Mouse (Mus musculus) CH12.LX (cell line): ENCODE measurements around the gene Casz1. TPM values are rescaled to one million over a fixed set of nuclear protein-coding genes. Genes with fewer than 3 reads are reported as not detected.

Experiments used
- DNase-seq: peaks from one replicate; pipeline ENCODE4 v3.0.0-alpha.2; 2013; ENCODE audit errors: extremely low read depth
- H3K27ac ChIP-seq: 2 replicates; pipeline ENCODE4 v1.5.1; 2012; ENCODE audit warnings: low read depth, mild to moderate bottlenecking, control low read depth, moderate library complexity; ENCODE audit not compliant: insufficient read depth
- H3K27me3 ChIP-seq: replicated peaks from 2 replicates; pipeline ENCODE3; 2012; ENCODE audit warnings: inconsistent platforms
- H3K36me3 ChIP-seq, 2 experiments: replicated peaks in 1 of 2; 2 replicates each; pipeline versions ENCODE3 to v1.6.1; 2012; ENCODE audit warnings: inconsistent platforms in 1 of 2, low read length in 1 of 2, mild to moderate bottlenecking in 1 of 2, mixed read lengths in 1 of 2, moderate library complexity in 1 of 2; ENCODE audit not compliant: control insufficient read depth in 1 of 2, insufficient read depth in 1 of 2
- H3K4me1 ChIP-seq, 2 experiments: 2 replicates each; pipeline ENCODE4 v1.6.1; 2012; ENCODE audit warnings: inconsistent platforms in 1 of 2, moderate library complexity in 1 of 2; ENCODE audit not compliant: insufficient read depth in 2 of 2, control insufficient read depth in 1 of 2
- H3K4me2 ChIP-seq: 2 replicates; pipeline ENCODE4 v1.6.1; 2012; ENCODE audit warnings: low read depth, mild to moderate bottlenecking, control low read depth; ENCODE audit not compliant: poor library complexity, insufficient read depth, severe bottlenecking
- H3K4me3 ChIP-seq, 3 experiments: fragments of 150-350 bp in 1 of 3; sonication (generic) in 1 of 3; replicated peaks in 1 of 3; 2 replicates each; pipeline versions ENCODE3 to v1.5.1; 2011 to 2012; ENCODE audit warnings: low read depth in 2 of 3, low read length in 2 of 3, mild to moderate bottlenecking in 2 of 3, moderate library complexity in 2 of 3, control low read depth in 1 of 3, improper control_type of control experiment in 1 of 3, inconsistent platforms in 1 of 3, mixed read lengths in 1 of 3; ENCODE audit not compliant: poor library complexity in 1 of 3
- H3K79me2 ChIP-seq: replicated peaks from 2 replicates; pipeline ENCODE4 v1.6.1; 2012; ENCODE audit warnings: mild to moderate bottlenecking, moderate library complexity; ENCODE audit not compliant: control insufficient read depth, poor library complexity, insufficient read depth, severe bottlenecking; ENCODE audit errors: extremely low read depth
- H3K9ac ChIP-seq: 2 replicates; pipeline ENCODE4 v1.6.1; 2012; ENCODE audit warnings: low read depth, mild to moderate bottlenecking, control low read depth, moderate library complexity; ENCODE audit not compliant: insufficient read depth
- H3K9me3 ChIP-seq: replicated peaks from 2 replicates; pipeline ENCODE3; 2012; ENCODE audit warnings: low read length, inconsistent platforms, mixed read lengths
- CHD1 ChIP-seq: IDR thresholded peaks from 2 replicates; pipeline ENCODE4 v1.6.1; 2012; ENCODE audit warnings: low read depth, low read length, improper control_type of control experiment, inconsistent platforms
- CTCF ChIP-seq, 2 experiments: IDR thresholded peaks in 1 of 2; conservative IDR thresholded peaks in 1 of 2; 2 replicates each; pipeline ENCODE4 v1.5.1; 2011 to 2012; ENCODE audit warnings: low read depth in 2 of 2, low read length in 2 of 2, improper control_type of control experiment in 1 of 2, inconsistent platforms in 1 of 2, mild to moderate bottlenecking in 1 of 2, moderate library complexity in 1 of 2
- ELF1 ChIP-seq: IDR thresholded peaks from 2 replicates; pipeline ENCODE4 v1.6.1; 2014; ENCODE audit warnings: low read depth, mild to moderate bottlenecking, inconsistent platforms, low read length, improper control_type of control experiment
- EP300 ChIP-seq: IDR thresholded peaks from 2 replicates; pipeline ENCODE4 v1.6.1; 2011; ENCODE audit warnings: low read length, improper control_type of control experiment
- ETS1 ChIP-seq: conservative IDR thresholded peaks from 2 replicates; pipeline ENCODE4 v1.6.1; 2012; ENCODE audit warnings: low read depth, mild to moderate bottlenecking, inconsistent platforms, low read length, improper control_type of control experiment, moderate library complexity
- GABPA ChIP-seq: IDR thresholded peaks from 2 replicates; pipeline ENCODE4 v1.6.1; 2012; ENCODE audit warnings: low read depth, low read length, improper control_type of control experiment, inconsistent platforms; ENCODE audit not compliant: insufficient replicate concordance
- HCFC1 ChIP-seq: IDR thresholded peaks from 2 replicates; pipeline ENCODE4 v1.6.1; 2012; ENCODE audit warnings: low read depth, mild to moderate bottlenecking, inconsistent platforms, low read length, improper control_type of control experiment
- JUN ChIP-seq: IDR thresholded peaks from 2 replicates; pipeline ENCODE4 v1.6.1; 2011; ENCODE audit warnings: low read depth, mild to moderate bottlenecking, low read length, improper control_type of control experiment, moderate library complexity; ENCODE audit not compliant: insufficient read depth
- JUND ChIP-seq: conservative IDR thresholded peaks from 2 replicates; pipeline ENCODE4 v1.6.1; 2011; ENCODE audit warnings: low read depth, low read length, improper control_type of control experiment
- KAT2A ChIP-seq: IDR thresholded peaks from 2 replicates; pipeline ENCODE4 v1.6.1; 2012; ENCODE audit warnings: low read length, improper control_type of control experiment, inconsistent platforms; ENCODE audit not compliant: insufficient replicate concordance
- MAX ChIP-seq: IDR thresholded peaks from 2 replicates; pipeline ENCODE4 v1.6.1; 2011; ENCODE audit warnings: low read length, improper control_type of control experiment
- MYC ChIP-seq: IDR thresholded peaks from 2 replicates; pipeline ENCODE4 v1.6.1; 2011; ENCODE audit warnings: low read depth, mild to moderate bottlenecking, improper control_type of control experiment, low read length
- NELFE ChIP-seq: IDR thresholded peaks from 2 replicates; pipeline ENCODE4 v1.6.1; 2011; ENCODE audit warnings: low read depth, low read length, improper control_type of control experiment
- NRF1 ChIP-seq: IDR thresholded peaks from 2 replicates; pipeline ENCODE4 v1.6.1; 2014; ENCODE audit warnings: low read depth, mild to moderate bottlenecking, inconsistent platforms, low read length, improper control_type of control experiment, moderate library complexity
- PAX5 ChIP-seq: IDR thresholded peaks from 2 replicates; pipeline ENCODE4 v1.6.1; 2012; ENCODE audit warnings: low read length, inconsistent platforms, mixed read lengths
- POLR2A ChIP-seq: IDR thresholded peaks from 2 replicates; pipeline ENCODE4 v1.6.1; 2011; ENCODE audit warnings: low read depth, mild to moderate bottlenecking, improper control_type of control experiment, low read length
- RAD21 ChIP-seq: IDR thresholded peaks from 2 replicates; pipeline ENCODE4 v1.6.1; 2011; ENCODE audit warnings: low read depth, mild to moderate bottlenecking, low read length, improper control_type of control experiment, moderate library complexity
- TBP ChIP-seq: conservative IDR thresholded peaks from 2 replicates; pipeline ENCODE4 v1.6.1; 2011; ENCODE audit warnings: low read depth, low read length, improper control_type of control experiment
- TCF12 ChIP-seq: IDR thresholded peaks from 2 replicates; pipeline ENCODE4 v1.6.1; 2014; ENCODE audit warnings: low read depth, mild to moderate bottlenecking, inconsistent platforms, low read length, improper control_type of control experiment
- ZC3H11A ChIP-seq: IDR thresholded peaks from 2 replicates; pipeline ENCODE4 v1.6.1; 2012; ENCODE audit warnings: low read depth, mild to moderate bottlenecking, inconsistent platforms, low read length, improper control_type of control experiment
- ZKSCAN1 ChIP-seq: IDR thresholded peaks from 2 replicates; pipeline ENCODE4 v1.6.1; 2012; ENCODE audit warnings: low read depth, inconsistent platforms, low read length, improper control_type of control experiment, borderline replicate concordance
- ZNF384 ChIP-seq: IDR thresholded peaks from 2 replicates; pipeline ENCODE4 v1.6.1; 2012; ENCODE audit warnings: low read depth, low read length, improper control_type of control experiment, inconsistent platforms
- dilution Hi-C: fragments of 300-500 bp; cut with MboI; formaldehyde crosslinking; loops from 2 replicates; pipeline ENCODE4 v1.14.3; 2020; ENCODE audit warnings: low sequenced_read_pairs; ENCODE audit not compliant: extremely low pct_unique_long_range_greater_than_20kb, extremely low pct_ligation_motif_present
- in situ Hi-C: fragments of 300-500 bp; cut with MboI; formaldehyde crosslinking; loops from 3 replicates; pipeline ENCODE4 v1.14.3; 2019; ENCODE audit warnings: low sequenced_read_pairs, low pct_ligation_motif_present, low pct_unique_long_range_greater_than_20kb, mixed read lengths
- polyA plus RNA-seq: library from polyadenylated mRNA; unstranded; fragments of >175 nt; gene quantifications from 2 replicates; pipeline ENCODE4 v1.2.1, GENCODE M21; 2012; ENCODE audit warnings: low read depth; ENCODE audit not compliant: insufficient read length
- total RNA-seq, 2 experiments: library from RNA; depleted of rRNA; stranded (reverse); fragments of 300-350 nt in 1 of 2; fragments of >200 nt in 1 of 2; gene quantifications; 2 replicates each; pipeline ENCODE4 v1.2.3; 2012 to 2014

Casz1 gene
- total and polyA plus RNA-seq, 3 experiments = 0.12 to 0.36 (median 0.17) TPM

- dilution Hi-C loops = no loop called here
- TF ChIP-seq JUND (no peak), RAD21 (no peak)
- Histone ChIP-seq H3K36me3 (no peaks in the 10 kb centered on the region), H3K4me2 (no peak overlapping the region), H3K9ac (no peak overlapping the region), H3K4me3 (no peak overlapping the region), H3K9me3 (no peaks in the 10 kb centered on the region), H3K27ac (no peak overlapping the region), H3K27me3 (peaks cover 60% of the 10 kb centered on the region), H3K79me2 (no peaks in the 10 kb centered on the region), H3K4me1 (peaks cover 3 to 6% of the 10 kb centered on the region in 2 experiments; a peak in 2 of 4 replicates)
- in situ Hi-C loops = no loop called here
- DNase-seq = no peak
Observed at GRCm38 (mm10) chr4:148930721-148931229, 126.5 kb downstream of the Casz1 start.

GRCm38 (mm10) chr4:148933109-148933508 lies 128.9 kb downstream of the Casz1 start:
- H3K27me3 ChIP-seq = peaks cover 75% of the 10 kb centered on the region
- DNase-seq = no peak
- dilution Hi-C loops = no loop called here

GRCm38 (mm10) chr4:148935211-148935610 lies 131.0 kb downstream of the Casz1 start:
- dilution Hi-C loops = no loop called here
- Histone ChIP-seq H3K4me3 (no peak overlapping the region), H3K27ac (no peak overlapping the region), H3K4me2 (no peak overlapping the region), H3K36me3 (no peaks in the 10 kb centered on the region), H3K79me2 (no peaks in the 10 kb centered on the region), H3K27me3 (peaks cover 80% of the 10 kb centered on the region), H3K9ac (no peak overlapping the region), H3K4me1 (no peaks in the 10 kb centered on the region)
- in situ Hi-C loops = no loop called here
- no peak for TF ChIP-seq TCF12
- TF ChIP-seq NELFE = no peak
- TF ChIP-seq MYC = no peak
- TF ChIP-seq KAT2A = no peak
- no peak for TF ChIP-seq ZNF384
- no peak for TF ChIP-seq NRF1
- no peak for TF ChIP-seq RAD21
- TF ChIP-seq CTCF (conservative IDR thresholded peaks at IDR 0.05 in 1 of 2, IDR thresholded peaks at IDR 0.05 in 1 of 2; ENCODE audit: low read depth in 2 of 2, low read length in 2 of 2) = no peak
- no peak for TF ChIP-seq CHD1
- TF ChIP-seq JUN = no peak
- TF ChIP-seq ETS1 = no peak
- TF ChIP-seq MAX = no peak
- TF ChIP-seq PAX5 = no peak
- TF ChIP-seq, all 38 proteins: peak for 0
- no peaks in the 10 kb centered on the region for H3K9me3 ChIP-seq
- DNase-seq = no peak

More at GRCm38 (mm10) chr4:148933109-148933508, 128.9 kb downstream of the Casz1 start:
- H3K36me3 ChIP-seq = no peaks in the 10 kb centered on the region
- in situ Hi-C loops = no loop called here
- H3K4me3 ChIP-seq = no peak overlapping the region
- H3K9me3 ChIP-seq = no peaks in the 10 kb centered on the region
- H3K27ac ChIP-seq = no peak overlapping the region
- no peak for TF ChIP-seq ZKSCAN1
- no peak for TF ChIP-seq ELF1
- TF ChIP-seq POLR2A = no peak
- no peak for TF ChIP-seq ZC3H11A
- TF ChIP-seq HCFC1 = no peak
- TF ChIP-seq TCF12 = no peak
- TF ChIP-seq MAX = no peak
- TF ChIP-seq TBP = no peak
- no peak for TF ChIP-seq MYC
- TF ChIP-seq CHD1 = no peak
- TF ChIP-seq NELFE = no peak
- no peak for TF ChIP-seq JUN
- no peak for TF ChIP-seq GABPA
- TF ChIP-seq EP300 = no peak
- no peak for TF ChIP-seq CTCF (conservative IDR thresholded peaks at IDR 0.05 in 1 of 2, IDR thresholded peaks at IDR 0.05 in 1 of 2; ENCODE audit: low read depth in 2 of 2, low read length in 2 of 2)
- H3K4me1 ChIP-seq = peaks cover 3 to 5% of the 10 kb centered on the region in 2 experiments; a peak in 2 of 4 replicates
- no peaks in the 10 kb centered on the region for H3K79me2 ChIP-seq
- H3K9ac ChIP-seq = no peak overlapping the region
- H3K4me2 ChIP-seq = no peak overlapping the region
